Mouse (Mus musculus): ENCODE data around the gene Ccdc171.
A peak's percentile ranks its signal among the peaks of the same experiment; 100 is the strongest.
"Not testable (repeated sequence)": the region's sequence is repeated elsewhere in the genome, so short reads cannot be mapped to it uniquely, and the experiment has no call there.

Gene Ccdc171

DNA sequence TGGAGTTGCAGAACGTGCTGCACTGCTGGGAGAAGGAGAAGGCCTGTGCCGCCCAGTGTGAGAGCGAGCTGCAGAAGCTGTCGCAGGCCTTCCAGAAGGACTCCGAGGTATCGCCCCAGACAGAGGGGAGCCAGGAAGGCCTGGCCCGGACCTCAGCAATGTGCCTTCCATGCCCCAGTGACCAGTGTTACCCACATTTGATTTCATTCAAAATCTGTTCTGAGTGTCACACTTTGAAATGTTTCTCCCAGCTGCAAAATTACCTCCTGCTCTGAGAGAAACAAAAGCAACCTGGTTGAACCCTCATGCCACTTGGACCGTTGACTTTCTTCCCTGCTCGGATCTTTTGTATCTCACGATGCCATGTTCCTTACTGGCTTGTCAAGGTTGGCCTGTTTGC, 133.1 kb downstream of the Ccdc171 start:
- DNase-seq = no peak

DNA sequence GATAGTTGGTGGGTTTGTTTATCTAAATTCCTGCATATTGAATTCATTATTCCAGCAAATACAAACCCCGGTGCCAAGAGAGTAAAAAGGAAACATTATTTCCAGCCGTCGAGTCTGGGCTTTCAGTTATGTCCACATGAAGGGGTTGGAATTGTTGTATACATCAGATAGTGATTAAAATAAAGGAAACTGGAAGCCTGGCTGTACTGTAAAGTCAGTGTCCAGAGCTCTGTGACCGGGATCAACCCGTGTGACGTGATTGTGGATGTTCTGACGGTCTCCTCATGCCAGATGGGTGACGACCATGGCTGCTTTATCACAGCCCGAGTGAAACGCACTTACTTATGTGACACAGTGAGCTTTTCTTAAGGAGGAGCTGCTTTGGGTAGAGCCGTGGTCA, 134.1 kb downstream of the Ccdc171 start:
- DNase-seq = no peak

DNA sequence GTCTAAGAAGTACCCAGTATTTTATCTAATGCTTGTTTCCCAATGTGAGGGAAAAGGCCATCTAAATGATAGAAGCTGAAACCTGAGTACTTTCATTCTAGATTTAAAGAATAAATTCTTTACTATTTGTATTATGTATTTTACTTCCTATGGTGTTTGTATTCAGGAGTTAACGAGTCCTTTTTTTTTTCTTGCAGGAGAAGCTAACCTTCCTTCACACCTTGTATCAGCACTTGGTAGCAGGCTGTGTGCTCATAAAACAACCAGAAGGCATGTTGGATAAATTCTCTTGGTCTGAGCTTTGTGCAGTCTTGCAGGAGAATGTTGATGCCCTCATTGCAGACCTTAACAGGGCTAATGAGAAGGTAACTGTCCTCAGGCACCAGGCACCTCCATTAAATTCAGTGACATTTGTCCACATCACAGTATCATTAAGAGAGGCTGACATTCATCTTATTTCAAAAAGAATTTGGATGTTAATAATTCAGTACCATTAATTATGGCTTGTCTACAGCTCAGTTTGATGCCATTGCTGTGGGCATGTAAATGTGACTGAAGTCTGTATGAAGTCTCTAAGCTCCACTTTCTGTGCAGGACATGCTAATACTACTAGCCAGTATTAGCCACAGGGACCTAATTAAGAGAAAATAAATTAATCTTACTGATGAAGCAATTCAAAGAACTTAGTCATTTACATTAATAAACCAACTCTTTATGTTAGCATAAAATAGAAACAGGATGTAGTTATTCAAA, 136.3 kb downstream of the Ccdc171 start:
- no peak for DNase-seq

DNA sequence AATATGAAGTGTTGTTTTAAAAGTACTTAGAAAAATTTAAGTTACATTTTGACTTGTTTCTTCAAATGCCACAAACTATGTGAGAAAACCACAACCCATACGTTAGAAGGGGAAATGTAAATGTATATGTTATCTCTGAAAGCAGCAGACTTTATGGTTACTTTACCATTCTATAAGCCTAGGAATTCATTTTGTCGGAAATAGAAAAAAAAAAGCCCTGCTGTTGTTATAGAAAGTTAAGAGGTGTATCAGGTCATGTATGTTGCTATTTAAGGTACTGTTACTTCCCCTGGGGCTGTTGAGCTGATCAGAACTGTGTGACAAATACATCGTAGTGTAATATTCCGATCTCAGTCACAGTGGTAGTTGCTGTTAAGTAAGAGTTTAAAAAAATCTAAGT, 137.0 kb downstream of the Ccdc171 start:
- no peak for DNase-seq

DNA sequence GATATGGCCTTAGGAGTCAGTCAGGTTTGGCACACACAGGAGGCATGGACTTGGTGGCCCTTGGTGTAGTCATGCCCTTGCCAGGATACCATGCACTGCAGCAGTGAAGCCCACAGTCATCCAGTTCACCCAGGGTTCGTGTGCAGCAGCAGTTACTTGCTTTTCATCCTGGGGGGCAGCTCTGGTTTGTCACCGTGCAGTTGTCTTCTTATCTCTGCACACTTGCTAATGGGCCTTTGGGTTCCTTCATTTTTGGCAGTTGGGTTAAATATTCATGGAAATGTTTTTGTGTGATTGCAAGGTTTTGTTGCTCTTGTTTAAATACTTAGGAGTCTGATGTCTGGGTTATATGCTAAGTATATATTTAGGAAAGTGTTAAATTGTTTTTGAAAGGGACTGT, 144.2 kb downstream of the Ccdc171 start:
- DNase-seq = no peak

DNA sequence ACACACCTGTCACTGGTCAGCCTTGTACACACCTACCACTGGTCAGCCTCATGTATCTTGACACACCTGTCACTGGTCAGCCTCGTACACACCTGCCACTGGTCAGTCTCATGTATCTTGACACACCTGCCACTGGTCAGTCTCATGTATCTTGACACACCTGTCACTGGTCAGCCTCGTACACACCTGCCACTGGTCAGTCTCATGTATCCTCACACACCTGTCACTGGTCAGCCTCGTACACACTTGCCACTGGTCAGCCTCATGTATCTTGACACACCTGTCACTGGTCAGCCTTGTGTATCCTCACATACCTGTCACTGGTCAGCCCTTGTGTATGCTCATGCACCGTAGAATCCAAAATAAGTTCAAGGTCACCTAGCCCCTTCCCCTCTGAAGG, 150.0 kb downstream of the Ccdc171 start:
- DNase-seq = not testable (repeated sequence)

DNA sequence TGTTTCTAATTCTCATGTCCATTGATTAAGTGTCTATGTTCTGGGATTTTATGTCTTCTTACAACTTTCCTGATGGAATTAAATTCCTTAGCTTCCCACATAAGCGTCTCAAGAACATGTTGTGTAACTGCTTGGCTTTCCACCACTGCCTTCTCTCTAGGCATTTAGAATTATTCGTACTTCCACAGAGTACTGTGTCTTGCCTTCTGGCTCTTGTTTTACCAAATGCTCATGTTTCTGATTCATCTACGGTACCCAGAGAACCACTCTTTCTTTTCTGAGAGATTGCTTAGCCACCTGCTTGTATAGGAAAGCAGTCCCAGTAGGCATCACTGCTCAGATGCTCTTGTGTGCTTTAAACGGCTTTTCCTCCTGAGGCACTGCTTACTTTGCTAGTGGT, 151.1 kb downstream of the Ccdc171 start:
- no peak for DNase-seq

DNA sequence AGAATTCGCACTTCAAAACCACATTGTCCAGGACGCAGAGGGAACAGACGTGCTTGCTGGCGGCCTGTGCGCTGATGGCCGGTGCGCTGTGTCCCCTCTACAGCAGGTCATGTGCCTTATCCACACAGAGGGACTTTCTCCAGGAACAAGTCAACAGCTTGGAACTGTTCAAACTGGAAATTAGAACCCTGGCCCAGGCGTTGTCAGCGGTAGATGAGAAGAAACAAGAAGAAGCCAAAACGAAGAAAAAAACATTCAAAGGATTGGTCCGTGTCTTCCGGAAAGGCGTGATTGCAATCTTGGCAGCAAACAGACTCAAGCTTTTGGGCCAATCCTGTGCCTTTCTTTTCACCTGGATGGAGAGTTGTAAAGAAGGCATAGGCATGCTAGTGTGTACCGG, 155.7 kb downstream of the Ccdc171 start:
- DNase-seq = no peak

DNA sequence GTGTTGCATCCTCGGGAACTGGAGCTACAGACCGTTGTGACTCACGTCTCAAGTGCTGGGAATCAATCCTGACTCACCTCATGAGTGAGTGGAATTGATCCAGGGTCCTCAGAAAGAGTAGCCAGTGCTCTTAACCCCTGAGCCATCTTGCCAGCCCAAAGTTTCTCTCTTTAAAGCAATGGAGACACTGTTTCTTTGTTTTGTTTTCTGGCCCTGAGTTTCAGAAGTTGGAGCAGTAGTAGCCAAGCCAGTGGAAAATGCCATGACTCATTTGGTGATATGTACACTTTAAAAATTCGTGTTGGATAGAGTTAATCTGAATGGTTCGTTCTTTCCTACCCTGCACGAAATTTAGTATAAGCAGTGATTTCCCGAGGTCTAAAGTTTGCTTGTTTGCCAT, 157.5 kb downstream of the Ccdc171 start:
- DNase-seq = no peak

DNA sequence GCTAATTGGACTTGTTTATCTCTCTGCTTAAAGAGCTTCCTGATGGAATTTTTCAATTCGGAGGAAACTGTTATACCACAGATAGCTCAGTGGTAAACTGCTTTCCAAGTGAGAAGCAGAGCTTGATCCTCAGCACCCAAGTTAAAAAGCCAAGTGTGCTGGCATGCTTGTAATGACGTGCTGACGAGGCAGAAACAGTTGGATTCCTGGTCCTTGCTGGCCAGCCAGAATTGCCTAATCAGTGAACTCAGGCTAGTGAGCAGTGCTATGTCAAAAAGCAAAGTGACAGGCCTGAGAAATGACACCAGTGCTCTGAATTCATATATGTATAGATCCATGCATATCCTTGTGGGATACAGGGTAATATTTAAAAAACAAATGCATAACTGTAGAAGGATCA, 174.8 kb downstream of the Ccdc171 start:
- DNase-seq = no peak

DNA sequence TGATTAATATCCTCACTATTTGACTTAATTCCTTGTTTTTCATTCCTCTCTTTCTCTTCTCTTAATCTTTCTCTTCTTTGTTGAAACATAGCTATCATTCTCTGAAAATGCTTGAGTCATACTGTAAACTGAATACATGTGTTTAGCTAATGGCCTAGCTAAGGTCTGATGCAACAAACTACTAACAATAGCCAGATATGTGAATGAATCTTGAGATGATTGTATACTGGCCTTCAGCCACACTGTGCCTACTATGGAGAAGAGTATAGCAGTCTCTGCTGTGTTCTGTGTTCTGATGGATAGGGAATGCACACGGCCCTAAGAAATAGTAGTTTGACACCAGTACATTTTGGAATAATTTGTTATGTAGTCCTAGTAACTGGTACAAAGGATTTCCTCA, 191.7 kb downstream of the Ccdc171 start:
- DNase-seq = no peak

DNA sequence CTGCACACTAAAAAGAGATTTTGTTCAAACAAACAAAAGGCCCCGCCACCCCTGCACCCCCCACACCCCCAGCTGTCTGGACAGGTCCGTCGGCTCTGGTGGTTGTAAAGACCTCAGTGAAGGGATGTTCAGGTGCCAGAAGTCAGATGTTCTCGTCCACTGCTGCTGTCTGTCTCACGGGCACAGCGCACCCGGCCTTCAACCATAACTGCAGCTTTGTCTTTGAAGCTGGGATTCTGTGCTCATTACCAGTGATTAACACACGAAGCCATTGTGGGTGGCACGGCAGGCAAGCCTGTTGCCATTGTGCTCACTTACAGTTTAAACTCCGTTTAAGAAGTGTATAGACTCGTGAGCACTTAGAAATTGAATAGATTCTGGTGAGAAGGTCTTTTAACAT, 194.5 kb downstream of the Ccdc171 start:
- DNase-seq = no peak

DNA sequence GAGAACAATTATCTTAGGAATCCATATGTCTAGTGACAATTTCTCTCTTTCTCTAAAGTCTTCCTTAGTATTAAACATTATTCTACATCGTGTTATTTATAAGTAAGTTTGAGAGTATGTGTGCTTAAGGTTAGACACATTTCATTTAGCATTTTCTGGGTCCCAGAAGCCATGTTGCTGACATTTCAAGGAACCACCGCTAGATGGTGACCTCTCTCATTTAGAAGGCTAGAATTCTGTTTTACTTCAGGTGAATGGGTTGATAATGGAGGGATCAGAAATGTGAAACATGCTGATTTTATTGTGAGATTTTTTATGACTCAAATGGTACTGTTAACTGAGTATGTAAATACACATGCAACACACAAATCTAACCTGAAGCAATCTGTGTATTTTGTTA, 199.8 kb downstream of the Ccdc171 start:
- peak in 1 of 2 experiments; percentile 42 for DNase-seq

DNA sequence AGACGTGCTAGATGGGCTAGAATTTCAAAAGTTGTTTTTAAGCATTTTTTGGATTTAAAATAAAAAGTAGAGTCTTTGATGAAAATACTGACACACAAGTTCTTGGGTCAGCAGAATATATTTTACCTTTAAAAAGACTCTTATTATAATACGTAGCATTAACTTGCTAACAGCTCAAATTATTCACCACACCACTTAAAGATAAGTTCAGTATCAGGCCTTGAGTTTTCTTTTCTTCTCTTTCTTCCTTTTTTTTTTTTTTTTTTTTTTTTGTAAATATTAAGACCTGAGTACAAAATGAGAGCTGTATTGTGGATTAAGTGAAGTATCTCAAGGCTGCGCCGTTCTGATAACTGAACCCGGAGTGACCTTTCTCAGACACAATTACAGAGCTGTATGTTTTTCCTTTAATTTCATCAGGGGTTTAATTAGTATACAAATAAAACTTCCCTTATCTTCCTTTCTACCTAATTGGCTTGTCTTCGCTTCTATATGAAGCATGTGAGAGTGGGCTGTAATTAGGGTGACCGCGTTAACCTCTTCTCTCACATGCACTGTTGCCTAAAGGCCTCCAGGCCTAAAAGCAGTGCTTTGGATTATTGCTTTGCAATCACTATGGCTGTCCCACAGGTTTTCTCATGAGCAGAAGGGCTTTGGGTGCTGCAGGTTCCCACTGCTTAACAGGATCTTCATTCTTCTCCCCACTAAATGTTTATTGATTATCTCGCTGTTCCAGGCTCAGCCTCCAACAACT, 214.0 kb downstream of the Ccdc171 start:
- no peak for DNase-seq

DNA sequence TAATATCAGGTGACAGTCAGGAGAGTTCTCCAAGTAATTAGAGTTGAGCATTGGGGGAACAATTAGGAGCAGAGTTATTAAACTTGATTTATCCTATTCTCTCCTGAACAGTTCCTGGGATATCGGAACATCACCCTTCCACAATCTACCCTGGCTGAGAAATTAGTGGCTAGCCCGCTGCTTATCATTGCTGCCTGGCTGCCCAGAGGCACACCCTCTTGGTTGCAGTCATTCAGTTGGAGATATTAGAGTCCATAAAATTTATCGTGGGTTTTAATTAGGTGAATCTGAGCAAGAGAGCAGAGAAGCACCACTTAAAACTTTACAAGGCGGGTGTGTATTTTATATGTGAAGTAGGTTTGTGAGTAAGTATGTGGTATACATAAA, 214.5 kb downstream of the Ccdc171 start:
- DNase-seq = no peak

DNA sequence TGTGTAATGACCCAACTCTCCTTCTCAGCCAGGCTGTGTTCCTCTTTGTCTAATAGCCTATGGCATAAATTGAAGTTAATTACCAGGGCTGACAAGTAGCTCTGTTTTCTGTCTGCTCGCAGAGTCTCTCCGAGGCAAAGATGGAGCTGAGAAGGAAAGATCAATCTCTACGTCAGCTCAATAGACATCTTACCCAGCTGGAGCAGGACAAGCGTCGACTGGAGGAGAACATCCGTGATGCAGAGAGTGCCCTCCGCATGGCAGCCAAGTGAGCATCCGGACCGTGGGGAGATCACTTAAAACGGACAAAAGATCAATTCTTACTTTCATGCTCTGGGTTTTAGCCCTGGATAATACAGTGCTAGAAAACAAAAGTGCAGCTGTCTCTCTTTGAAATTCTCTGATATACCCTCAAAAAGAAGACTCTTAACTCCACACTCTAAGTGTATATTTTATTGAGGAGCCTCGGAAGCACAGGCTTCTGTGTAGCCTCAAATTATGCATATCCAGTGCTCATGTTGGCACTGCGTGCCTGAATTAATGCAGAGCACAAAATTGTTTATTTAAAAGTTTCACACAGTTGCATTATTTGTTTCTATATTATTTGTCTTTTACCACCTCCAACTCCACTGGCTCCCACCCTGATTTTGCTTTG, 217.6 kb downstream of the Ccdc171 start:
- DNase-seq = no peak

DNA sequence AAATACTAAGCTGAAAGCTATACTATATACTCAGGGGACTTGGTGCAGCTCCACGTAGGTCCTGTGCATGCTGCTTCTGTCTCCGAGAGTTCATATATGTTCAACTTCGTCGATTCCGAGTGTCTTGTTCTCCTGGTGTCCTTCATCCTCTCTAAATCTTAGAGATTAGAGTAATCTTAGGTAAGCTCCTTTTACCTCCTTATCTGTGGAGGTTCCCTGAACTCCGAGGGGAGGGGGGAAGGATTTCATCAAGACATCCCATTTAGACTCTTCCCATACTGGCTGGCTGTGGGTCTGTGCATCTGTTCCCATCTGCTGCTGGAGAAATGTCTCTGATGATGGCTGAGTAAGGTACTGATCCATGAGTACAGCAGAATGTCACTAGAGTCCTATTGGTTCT, 249.8 kb downstream of the Ccdc171 start:
- no peak for DNase-seq

DNA sequence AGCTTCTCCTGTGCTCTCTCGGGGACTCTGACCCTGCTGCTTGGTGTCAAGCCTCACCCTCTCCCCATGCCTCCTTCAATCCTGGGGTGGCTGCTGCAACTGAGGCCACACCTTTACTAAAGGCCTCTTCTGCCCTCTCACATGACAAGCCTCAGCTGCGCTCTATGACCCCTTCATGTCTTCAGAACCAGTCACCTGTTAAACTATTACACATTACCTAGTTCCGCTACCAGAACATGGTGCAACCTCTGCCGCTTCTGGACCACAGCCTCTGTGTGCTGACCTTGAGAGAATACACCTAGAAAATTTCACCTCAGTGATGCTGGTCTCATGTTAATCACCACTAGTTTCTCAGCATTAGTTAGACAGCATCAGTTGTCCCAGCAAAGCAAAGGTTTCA, 254.7 kb downstream of the Ccdc171 start:
- DNase-seq = no peak

DNA sequence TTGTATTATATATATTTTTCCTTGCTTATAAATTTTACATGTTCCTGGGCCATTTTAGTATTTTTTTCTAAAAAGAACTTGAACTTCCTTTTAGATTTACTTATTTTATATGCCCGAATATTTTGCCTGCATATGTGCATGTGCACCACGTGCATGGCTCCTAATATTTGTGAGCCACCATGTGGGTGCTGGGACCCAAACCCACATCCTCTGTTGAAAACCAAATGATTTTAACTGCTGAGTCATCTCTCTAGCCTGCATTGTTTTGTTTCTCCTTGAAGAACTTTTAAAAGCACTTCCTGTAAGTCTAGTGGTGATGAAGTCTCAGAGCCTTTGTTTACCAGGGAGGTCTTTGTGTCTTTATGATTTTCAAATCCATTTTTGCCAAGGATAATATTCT, 259.8 kb downstream of the Ccdc171 start:
- DNase-seq = no peak

DNA sequence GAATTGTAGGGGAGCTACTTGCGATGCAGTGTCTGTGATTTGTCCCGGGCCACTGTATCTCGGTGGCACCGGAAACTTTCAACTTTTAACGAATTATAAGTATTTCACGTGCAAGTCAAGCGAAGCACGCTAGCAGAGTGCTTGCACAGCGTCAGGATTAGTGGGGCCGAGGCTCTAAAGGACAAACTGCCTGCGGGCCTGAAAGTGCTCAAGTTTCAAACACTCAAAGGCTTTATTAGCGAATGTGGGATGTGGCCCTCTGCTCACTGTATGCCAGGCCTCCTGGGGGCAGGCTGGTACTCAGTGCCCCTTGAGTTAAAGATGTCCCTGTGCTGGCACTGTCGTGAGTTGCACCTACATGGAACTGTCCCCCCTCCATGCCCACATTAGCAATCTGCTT, 266.5 kb downstream of the Ccdc171 start:
- no peak for DNase-seq

DNA sequence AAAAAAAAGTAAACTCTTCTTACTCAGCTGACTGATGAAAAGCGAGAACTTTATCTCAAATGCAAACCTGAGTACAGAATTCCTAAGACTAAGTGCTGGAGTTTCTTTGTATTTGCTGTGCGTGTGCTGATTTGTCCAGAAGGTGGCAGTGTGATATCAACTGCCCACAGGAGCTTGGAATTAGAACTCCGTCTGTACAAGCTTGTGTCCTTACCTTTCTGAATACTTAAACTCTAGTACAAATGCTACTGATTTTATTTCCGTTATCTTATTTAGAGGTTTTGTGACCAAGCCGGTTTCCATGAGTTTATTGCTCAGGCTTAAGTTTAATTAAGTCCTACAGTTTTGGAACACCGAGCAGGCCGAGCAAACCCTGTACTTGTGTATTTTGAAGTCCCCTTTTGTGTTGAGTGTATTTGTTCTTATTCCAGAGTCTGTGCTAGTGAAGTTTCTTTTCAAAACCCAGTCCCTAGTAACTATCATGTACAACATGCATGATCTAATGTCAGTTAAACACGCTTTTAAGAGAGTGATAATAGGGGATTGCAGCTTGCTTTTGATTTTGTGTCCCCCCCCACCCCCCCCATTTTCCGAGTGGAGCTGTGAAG, 269.1 kb downstream of the Ccdc171 start:
- peak; percentile 48 to 62 for DNase-seq

DNA sequence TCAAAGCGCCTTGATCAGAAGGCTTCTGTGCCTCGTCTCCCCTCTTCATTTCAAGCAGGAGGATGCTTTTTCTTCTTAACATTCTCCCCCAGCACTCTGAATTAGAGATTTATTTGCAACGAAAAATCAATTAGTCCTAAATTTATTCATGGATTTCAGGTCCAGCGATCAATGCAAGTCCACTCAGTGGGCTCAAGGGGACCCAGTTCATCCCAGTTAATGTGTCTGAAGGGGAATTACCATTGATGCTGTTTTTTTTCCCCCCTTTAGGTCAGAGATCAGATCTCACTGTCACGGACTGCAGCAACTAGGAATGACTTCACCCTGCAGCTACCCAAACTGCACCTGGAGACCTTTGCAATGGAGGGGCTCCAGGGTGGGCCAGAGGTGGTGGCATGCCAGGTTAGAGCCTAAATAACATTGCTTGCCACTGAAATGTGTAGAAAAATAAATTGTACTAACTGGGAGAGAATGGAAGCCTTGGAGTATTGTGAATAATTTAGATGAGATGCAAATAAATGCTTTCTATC, 269.6 kb downstream of the Ccdc171 start:
- no peak for DNase-seq

DNA sequence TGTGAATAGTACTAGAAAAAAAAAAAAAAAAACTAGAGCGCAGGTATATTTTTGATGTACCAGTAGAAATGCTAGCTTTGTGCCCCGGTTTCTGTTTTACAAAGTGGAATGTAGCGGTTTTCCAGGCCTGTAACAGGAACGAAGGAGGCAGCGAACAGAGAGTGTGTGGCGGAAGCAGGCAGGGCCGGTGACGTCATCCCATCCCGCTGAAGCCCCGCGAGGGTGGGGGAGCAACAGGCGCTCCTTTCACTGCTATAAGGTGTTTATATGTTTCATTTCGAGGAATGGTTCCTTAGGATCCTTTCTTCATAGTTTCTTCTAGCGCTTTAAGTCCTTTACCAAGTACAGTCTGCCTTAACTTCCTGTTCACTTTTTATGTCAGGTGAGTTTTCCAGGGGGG, 272.6 kb downstream of the Ccdc171 start:
- DNase-seq = no peak

Data from kidney, postnatal 25 days (tissue).